Comparison of ENCODE assay signal across 17 mouse cellular contexts in the genomic region with DNA sequence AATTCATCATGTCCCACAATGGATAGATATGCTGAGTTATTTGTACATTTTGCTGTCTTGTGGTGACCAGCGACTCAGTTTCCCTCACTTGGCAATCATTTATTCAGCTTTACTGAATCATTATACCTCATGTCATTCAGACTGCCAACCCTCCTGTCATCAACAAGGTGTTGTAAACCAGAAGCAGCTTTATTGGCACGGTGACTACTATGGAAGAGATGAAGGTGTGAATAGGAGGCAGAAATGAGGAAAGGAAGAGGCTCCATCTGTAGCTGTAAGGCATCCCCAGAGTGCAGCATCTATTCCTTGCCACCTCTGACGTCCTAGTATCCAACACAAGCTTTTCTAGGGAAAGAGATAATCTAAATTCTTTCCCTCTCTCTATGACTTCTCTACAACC.
"Had no signal": no experiment of that assay in that cellular context is flagged by ENCODE, and none has a peak within 500 bp of the region (broad histone marks: within the 10 kb centered on the region; RNA-seq: fewer than 3 reads in every experiment).

No protein-coding gene starts in this region.

- ATAC-seq: lung, postnatal 0 days; midbrain, embryonic 13.5 days; midbrain, embryonic 15.5 days had no signal

- DNase-seq: lung, adult 2 months; lung, postnatal 14 days; lung, postnatal 36 days; right cerebral cortex, postnatal 14 days; thymus, adult 2 months; thymus, postnatal 25 days; thymus, postnatal 4 days had no signal

- H3K4me1 ChIP-seq: lung, embryonic 15.5 days; megakaryocyte, embryonic 14.5 days; midbrain, embryonic 13.5 days; midbrain, embryonic 15.5 days; neural tube, embryonic 12.5 days; stomach, embryonic 15.5 days had no signal

- H3K27me3 ChIP-seq: lung, embryonic 15.5 days; megakaryocyte, embryonic 14.5 days; midbrain, embryonic 13.5 days; midbrain, embryonic 15.5 days; neural tube, embryonic 12.5 days; stomach, embryonic 15.5 days had no signal

- H3K27ac ChIP-seq: lung, embryonic 15.5 days; macrophage; midbrain, embryonic 13.5 days; midbrain, embryonic 15.5 days; neural tube, embryonic 12.5 days; stomach, embryonic 15.5 days; stomach, postnatal 0 days had no signal

- H3K9ac ChIP-seq: lung, embryonic 15.5 days; midbrain, embryonic 13.5 days; midbrain, embryonic 15.5 days; neural tube, embryonic 12.5 days; stomach, embryonic 15.5 days had no signal

- H3K4me3 ChIP-seq: lung, embryonic 15.5 days; megakaryocyte, embryonic 14.5 days; midbrain, embryonic 13.5 days; midbrain, embryonic 15.5 days; neural tube, embryonic 12.5 days; stomach, embryonic 15.5 days had no signal

- H3K4me2 ChIP-seq: lung, embryonic 15.5 days; midbrain, embryonic 11.5 days; midbrain, embryonic 13.5 days; midbrain, embryonic 15.5 days; neural tube, embryonic 12.5 days; stomach, embryonic 15.5 days had no signal

- H3K36me3 ChIP-seq: lung, embryonic 15.5 days; midbrain, embryonic 13.5 days; midbrain, embryonic 15.5 days; neural tube, embryonic 12.5 days; stomach, embryonic 15.5 days had no signal

- H3K9me3 ChIP-seq: lung, embryonic 15.5 days; megakaryocyte, embryonic 14.5 days; midbrain, embryonic 13.5 days; midbrain, embryonic 15.5 days; neural tube, embryonic 12.5 days; stomach, embryonic 15.5 days had no signal
